Mouse (Mus musculus) urinary bladder, postnatal 10 days (tissue): ENCODE results near the gene Llph.
"Not testable (repeated sequence)": the region's sequence is repeated elsewhere in the genome, so short reads cannot be mapped to it uniquely, and the experiment has no call there.

Source experiments
- DNase-seq: peaks from one replicate; pipeline ENCODE4 v3.0.0; 2022; ENCODE audit warnings: low spot score

Gene Llph

DNA sequence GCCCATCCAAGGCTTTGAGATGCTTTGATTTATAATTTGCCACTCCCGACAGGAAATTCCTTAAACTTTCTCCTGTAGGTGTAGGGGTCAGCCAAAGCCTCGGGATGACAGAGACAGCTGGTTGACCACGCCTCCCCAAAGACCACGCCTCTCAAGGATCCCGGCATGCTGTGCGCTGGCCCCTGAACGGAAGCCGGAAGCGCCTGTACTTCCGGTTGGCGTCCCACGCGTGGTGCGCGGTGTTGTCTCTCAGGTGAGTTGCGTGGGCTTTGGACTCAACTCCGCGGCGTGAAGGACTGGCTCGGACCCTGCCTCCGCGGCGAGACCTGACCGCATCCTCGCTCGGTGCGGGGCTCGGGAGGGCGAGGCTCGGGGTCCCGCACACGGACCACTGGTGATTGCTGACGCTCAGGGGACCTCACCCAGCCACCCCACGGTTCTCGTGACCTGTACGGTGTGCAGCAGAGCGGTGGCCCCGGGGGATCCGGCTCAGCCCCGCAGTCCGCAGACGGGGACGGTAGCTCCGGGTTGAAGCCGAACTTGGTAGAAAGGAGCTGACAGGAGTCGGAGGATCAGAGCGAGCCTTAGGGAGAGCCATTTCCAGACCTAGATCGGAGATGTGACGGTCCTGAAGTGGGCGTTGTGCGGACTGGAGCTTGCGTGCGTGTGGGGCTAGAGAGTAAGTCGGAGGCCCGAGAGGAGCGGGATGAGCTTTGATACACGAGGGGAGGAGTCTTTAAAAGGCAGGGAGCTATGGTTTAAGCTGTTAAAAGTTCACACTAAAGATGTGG is at the start of gene Llph:
TSS of gene Llph (plus strand) at position 200 of the 791 bp plus-strand sequence.
- DNase-seq = peak; percentile 56

DNA sequence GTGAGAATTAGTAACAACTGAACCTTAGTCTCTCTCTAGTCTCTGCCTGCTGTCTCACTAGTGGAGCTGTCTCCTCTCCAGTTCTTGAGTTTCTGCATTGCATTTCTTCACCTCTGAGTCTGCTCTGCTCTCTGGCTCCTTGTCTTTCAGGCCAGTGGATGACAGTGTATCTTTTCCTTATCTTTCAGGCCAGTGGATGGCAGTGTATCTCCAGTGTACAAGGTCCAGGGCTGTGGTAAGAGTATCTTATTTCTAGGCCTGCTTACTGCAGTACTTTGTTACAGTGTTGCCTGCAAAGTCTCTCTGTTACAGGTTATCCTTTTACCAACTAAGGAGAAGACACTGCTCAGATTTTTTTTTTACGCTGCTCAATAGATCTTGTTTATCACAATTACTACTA is 44.0 kb upstream of the Llph start:
- DNase-seq = no peak

DNA sequence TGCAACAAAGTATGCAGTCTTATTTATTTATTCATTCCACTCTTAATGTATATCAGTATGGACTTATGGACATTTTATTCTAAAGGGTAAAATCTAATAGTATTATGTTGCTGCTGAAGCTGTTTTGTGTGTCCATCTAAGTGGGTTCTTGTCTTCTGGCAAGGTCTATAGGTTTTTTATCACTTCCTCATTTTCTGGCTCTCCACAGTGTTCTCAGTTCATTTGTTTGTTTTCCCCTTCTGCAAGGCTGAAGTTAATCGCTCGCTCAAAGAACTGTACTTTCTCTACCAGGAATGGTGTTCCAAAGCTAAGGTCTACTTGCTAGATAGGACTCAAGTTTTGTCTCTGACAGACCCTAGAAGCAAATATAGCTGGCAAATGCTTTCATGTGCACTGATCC is 43.5 kb upstream of the Llph start:
- DNase-seq = no peak

DNA sequence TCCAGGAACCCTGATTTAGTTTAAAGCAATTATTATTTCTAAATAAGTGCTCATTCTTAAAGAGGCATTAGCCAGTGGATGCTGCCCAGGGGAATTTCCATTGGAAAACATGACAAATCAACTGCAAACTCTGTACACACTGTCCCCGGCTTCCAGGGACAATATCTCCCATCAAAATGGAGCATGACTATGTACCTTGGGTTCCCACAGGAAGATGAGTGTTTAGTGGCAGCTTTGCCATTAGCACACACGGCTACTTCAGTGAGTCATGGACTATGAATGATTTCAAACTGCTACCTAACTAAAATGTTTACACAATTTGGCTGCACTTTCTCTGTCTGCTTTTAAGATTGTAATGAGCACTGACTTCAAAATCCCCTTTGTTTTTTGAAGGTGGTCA is 38.4 kb upstream of the Llph start:
- no peak for DNase-seq

DNA sequence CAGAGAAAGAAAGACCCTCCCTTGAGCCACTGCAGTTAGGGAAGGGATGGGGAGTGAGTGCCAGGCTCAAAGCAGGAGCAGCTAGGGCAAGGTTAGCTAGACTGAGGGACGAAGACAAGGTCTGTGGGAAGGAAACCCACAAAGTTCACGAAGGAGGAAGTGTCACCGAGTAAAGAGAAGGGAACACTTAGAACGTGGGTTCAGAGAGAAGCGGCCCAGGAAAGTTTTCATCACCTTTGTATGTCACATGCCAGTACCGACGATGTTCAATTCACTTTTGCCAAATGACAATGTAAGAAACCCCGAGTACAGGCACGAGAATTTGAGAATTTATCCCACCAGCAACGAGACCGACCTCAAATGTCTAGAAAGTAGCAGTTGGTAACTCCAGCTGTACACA is 37.6 kb upstream of the Llph start:
- no peak for DNase-seq

DNA sequence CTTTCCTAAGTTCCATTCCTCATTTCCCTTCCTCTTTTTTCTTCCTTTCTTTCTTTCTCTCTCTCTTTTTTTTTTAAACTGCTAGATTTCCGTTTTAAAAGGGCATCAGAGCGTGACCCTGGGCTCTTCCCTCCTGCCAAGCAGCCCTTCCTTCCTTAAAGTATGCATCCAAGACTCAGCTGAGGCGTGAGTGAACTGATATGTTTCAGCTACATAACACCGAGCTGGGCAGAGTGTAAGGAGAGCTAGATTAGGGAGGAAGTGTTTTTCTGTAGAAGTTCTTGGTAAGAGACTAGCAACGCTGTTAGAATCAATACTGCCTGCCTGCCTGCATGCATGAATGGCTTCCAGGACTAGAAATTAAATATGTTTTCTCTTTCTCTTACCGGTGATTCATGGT is 37.1 kb upstream of the Llph start:
- no peak for DNase-seq

DNA sequence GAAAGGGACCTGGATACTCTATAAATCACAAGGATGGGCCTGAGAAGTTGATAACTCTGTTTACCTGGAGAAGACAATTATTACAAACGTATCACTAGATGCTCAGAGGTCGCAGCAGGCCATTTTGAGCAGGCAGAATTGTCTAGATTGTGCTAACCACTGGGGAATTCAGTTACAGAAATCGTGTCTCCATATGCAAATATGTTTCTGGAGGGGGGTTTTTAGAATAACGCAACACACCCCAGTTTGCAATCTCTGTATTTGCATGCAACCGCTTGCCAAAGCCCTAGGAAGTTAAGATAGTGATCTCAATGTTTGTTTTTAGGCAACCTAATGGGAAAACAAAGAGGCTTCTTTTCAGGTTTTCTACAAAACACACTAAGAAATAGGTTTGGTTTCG is 35.7 kb upstream of the Llph start:
- DNase-seq = no peak

DNA sequence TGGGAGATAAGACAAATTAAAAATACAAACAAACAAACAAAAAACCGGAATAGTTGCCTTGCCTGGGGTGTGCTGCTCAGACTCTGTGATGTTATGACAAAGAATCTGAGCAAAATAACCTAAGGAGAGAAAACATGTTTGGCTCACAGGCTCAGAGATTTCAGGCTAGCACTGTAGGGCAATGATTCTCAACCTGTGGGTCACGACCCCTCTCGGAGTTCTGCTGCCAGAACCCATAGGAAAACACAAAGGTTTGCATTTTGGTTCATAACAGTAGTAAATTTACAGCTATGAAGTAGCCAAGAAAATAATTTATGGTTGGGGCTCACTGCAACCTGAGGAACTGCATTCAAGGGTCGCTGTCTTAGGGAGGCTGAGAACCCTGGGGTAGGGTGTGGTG is 34.6 kb upstream of the Llph start:
- DNase-seq = no peak

DNA sequence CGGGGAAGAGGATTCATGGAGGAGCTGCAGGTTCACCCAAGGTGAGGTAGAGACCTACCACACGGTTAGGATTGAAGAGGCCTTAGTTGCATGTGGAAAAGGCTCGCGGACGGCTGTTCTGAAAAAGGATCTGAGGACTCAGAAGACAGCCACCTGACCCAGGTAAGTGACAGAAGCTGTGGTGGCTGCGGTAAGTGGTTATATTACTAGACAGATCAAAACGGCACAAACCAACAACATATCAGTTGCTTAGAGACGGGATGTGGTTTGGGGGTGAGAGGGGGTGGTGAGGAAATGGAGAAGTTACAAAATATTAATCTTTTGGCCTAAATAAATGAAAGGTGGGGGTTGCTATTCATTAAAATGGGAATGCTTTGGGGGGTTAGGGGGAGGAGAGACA is 33.6 kb upstream of the Llph start:
- no peak for DNase-seq

DNA sequence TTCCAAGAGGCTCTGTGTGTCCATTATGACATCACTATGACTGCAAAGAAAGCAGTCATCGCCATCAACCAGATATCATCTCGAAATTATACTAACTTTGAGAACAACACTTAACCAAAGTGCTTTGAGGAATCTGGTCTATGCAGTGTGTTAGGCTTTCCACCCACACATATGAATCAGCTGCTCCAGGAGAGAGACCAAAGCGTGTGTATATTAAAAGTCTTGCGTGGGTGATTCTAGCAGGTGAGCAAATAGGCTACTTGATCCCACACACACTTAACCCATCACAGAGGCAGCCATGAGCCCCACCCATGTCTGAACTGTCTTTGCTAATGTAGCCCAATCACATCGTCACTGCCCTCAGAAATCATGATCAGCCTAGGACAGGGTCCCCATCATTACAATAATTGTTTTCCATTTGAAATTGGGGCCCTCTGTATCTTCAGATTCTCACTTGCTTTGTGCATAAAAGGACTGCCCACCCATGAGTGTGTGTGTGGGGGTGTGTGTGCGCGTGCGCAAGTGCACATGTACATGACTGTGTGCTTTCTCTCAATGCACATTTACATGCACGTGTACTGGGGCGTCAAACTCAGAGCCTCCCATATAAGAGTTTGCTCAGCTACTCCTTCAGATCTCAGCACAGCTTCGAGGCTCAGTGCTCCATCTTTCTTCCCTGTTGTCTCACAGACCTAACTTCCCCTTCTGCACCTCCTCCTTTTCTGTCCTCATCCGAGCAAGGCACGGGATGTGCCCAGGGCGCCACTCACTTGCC is 29.6 kb upstream of the Llph start:
- DNase-seq = no peak

DNA sequence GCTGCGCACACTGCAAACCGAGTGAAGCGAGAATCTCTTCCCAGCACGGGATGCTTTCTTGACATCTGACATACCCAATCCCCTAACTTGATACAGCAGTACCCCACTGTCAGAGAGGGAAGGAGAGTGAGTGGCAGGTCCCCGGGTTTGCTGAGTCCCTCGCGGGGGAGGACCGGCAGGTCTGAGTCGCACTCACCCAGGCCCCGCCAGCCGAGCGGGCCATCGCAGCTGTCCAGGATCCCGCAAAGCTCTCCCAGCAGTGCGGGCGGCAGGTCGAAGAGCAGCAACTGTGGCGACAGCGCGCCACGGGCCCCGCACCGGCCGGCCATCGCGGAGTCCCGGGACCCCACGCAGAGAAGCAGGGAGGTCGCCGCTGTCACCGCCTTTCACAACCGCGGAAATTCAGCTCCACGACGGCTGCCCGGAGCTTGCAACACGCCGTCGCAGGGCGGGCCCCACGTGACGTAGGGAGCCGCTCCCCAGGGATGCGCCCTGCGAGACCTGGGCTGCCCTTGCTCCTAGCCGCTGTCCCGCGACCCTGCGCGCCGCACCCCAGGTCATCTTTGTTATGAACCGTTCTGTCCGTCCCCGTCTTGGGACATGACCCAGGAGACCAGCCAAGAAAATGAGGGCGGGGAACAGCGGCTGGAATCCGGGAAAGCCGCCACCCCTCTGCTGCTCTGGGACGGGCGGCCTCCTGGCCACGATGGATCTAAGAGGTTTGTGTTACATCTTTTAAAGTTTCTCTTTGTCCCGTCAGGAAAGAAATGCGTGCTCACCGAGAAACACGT is 25.5 kb upstream of the Llph start, which contains the start of gene Tmbim4:
TSS of gene Tmbim4 (plus strand) at position 460 of the 791 bp plus-strand sequence.
- DNase-seq = peak; percentile 18

DNA sequence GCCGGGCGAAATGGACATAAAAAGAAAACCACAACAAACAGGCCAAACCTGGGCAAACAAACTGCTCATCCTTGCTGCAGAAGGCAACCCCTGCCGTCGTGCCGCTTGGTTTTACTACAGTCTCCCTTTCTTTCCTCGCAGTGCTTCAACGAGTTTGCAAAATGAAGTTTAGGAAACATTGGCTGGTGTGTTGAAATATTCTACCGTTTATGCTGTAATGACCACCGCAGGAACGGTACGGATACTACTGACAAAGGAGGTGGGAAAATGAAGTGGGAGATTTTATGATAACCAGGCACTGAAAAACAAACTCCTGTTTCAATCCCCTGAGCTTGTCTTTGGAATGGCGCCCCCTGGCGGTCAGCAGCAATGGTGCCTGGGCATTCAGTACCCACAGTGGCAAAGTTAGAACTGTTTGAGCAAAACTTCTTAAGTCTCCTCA is 24.9 kb upstream of the Llph start, which contains the start of gene Irak3:
TSS of gene Irak3 (minus strand) at position 170 of the 442 bp plus-strand sequence.
- DNase-seq = peak; percentile 56

DNA sequence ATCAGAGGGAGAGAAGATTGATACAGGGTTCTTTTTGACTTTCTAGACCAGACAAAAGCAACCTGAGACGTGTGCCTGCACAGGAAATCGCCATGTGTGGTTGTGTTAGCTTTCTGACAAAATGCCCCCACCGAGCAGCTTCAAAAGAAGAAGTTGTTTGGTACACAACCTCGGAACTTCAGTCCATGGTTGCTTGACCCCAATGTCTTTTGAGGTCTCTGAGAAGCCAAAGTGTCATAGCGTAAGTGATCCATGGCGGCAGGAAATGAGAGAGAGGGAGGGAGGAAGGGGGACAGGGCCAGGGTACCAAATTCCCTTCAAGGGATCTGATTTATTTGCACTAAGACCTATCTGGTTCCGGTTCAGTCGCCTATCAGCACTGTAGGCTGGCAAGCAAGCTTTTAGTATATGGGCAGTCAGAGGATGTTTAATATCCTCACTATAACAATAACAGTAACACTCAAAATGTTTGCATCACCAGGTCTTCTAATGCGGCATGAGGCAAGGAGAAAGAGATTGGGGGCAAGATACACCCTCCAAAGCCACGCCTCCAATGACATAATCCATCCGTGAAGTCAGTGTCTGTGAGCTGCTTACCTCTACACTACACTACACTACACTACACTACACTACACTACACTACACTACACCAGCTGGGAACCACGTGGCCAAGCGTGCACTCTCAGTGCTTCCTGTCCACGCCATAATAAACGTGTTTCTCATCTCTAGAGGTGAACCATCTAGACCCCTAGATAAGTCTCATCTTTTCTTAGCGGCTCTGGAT is 24.2 kb upstream of the Llph start:
- no peak for DNase-seq

DNA sequence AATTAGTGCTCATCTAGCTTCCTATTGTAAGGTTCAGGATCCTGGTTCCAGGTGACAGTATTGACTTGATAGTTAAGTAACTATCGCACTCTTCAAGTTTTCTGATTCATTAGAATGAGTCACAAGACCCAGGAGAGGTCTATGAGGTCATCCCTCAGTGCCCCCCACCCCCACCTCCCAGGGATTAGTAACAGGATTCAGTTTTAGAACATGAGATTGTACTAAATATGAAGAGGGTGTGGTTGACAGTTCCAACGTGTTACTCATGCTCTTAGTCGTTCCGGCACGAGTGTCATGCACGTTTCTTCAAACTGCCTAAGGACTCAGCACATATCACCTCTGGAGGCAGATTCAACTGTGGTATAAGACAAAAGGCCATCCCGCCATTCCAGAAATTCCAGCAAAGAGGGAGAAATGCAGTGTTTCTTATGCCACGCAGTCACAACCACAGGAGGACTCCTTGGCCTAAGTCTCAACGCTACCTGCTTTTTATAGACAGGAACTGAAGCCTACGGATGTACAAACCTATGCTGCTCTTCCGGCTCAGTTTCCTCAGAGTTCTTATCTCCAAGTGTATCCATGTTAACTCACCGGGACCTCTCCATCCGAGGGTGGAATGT is 22.2 kb upstream of the Llph start:
- no peak for DNase-seq

DNA sequence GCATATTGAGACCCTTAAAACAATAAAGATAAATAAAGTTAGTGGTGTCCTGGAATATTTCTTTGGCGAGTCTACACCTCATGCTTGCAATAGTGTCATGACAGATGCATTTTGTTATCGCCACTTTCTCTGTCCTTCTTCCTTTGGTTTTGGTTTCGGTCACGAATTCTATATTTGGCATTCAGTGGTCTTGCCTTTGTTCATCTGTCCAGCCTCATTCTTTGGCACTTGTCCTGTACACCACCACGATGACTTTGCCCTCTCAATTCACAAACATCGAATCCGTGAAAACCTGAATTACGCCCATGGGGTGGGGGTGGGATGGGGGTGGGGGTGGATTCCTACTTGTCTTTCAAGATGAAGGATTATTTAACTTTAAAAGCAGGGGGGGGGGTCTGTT is 18.9 kb upstream of the Llph start:
- DNase-seq = no peak

DNA sequence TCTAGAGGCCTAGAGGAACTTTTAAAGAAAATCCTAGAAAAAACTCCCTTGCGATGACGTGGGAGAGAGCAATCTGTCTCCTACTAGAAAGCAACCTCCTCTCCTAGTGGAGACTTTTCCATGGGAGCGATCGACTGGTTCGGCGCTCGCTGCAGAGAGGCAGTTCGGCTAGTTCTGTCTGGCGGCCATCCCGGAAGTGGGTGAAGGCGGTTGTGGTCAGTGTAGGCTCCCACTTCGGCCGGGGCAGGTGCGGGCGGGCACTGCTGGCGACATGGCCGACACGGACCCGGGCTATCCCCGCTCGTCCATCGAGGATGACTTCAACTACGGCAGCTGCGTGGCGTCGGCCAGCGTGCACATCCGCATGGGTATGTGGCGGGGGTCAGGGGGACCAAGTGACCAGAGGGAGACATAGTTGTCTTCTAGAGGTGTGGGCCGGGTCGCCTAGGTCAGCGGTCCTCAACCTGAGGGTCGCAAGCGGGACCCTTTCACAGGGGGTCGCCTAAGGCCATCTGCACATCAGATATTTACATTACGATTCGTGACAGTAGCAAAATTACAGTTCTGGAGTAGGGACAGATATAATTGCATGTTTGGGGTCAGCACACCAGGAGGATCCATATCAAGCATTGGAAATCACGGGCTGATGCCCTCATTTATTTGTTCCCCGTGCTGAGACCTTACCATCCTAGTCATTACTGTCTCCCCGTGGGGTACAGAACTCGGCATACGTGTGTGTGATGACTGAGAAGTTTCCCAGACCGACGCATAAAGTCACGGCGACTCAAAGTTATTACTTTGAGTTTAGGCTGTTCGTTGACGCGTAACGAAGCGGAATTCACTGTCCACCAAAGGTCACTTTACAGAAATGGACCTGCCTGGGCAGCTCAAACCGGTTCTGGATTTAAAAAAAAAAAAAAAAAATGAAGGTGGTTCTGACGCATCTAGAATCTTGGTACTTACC is 18.0 kb upstream of the Llph start:
- peak; percentile 57 for DNase-seq

DNA sequence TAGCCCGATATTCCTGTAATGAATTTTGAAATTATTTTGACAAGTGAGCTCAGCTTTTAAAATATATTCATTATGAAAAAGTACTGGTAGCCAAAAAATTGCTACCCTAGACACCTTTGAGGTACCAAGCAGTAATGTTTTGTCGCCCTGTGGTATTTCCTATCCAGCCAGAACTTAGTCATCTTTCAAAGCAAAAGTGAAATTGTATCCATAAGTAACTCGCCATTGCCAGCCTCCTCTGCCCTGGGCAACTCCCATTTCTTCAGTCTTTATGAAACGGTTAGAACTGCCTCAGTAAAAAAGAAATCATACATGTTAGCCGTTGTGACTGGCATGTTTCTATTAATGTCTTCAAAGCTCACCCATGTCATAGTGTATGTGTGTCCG is 17.3 kb upstream of the Llph start:
- DNase-seq = no peak

DNA sequence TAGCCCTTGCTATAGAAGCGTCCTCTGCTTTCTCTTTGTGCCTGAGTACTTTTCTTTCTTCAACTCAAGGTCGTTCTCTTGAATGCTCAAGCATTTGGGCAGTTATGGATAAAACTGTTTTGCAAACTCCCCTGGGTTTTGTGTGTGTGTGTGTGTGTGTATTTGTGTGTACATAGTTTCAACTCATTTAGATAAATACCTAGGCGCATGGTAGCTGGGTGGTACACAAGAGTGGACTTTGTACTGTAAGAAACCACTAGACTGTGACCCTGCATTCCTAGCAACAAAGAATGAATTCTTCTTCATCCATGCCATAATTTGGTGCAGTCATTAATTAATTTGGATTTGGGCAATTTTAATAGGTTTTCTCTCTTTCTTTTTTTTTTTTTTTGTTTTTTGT is 16.8 kb upstream of the Llph start:
- DNase-seq = no peak

DNA sequence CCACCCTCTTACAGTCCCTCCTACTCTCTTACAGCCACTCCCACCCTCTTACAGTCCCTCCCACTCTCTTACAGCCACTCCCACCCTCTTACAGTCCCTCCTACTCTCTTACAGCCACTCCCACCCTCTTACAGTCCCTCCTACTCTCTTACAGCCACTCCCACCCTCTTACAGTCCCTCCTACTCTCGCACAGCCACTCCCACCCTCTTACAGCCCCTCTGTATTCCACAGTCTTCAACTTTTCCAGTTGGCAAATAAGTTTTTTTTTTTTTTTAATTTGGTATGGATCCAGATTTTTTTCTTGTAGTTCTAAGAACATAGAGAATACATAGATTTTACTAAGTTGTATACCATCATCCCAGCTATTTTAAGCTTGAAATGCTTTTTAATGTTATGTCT is 9.8 kb upstream of the Llph start:
- DNase-seq = not testable (repeated sequence)

DNA sequence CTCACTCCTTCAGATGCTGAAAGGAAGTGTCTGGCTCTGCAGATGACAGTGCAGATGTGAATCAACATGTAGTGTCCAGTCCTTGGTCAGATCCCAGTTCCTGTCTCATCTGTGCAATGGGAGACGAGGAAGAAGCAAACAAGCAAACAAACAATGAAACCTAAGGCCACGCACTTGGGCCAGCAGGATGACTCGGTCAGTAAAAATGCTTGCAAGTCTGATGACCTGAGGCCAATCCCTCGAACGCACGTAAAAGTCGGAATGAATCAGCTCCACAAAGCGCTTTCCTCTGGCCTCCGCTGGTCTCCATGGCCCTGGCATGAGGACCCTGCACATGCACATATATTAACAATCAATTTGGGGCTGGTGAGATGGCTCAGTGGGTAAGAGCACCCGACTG is 7.9 kb upstream of the Llph start:
- DNase-seq = no peak
